Mouse (Mus musculus) heart, postnatal 0 days (tissue): ENCODE results near the gene Gabra1.

ENCODE experiments used
- CTCF ChIP-seq: IDR thresholded peaks from 2 replicates; pipeline ENCODE4 v1.5.1; 2016; ENCODE audit warnings: antibody characterized with exemption, control low read depth, low read depth
- EP300 ChIP-seq: IDR thresholded peaks from 2 replicates; pipeline ENCODE4 v1.6.1; 2016; ENCODE audit warnings: antibody characterized with exemption, low read depth

- no peak for TF ChIP-seq CTCF
- TF ChIP-seq EP300, result no peak
These were observed 531 bp downstream of the Gabra1 start for GRCm38 (mm10) chr11:42181973-42182824.
